Mouse (Mus musculus): ENCODE results near the gene Pcnx2. TPM values are rescaled to one million over a fixed set of nuclear protein-coding genes. Genes with fewer than 3 reads are reported as not detected.
A peak's percentile ranks its signal among the peaks of the same experiment; 100 is the strongest.

The Pcnx2 gene
- polyA plus RNA-seq, 1 experiment from 2014 or later = 0.41 TPM

DNA sequence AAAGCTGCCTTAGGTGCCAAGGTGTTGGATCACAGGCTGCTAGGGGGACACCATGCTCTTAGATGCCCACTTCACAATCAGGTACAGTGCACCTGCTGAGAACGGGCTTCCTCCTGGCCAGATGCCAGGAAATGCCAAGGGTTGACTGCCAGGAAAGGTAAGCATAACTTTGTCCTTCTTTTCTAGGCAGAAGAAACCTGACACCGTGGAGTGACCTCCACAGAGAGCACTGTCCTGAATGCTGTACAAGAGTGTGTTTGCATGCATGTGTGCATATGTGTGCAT, 24.9 kb downstream of the Pcnx2 start:
- Histone ChIP-seq H3K27ac (ENCODE audit: low read length) (no peak overlapping the region), H3K9me3 (replicated peaks; ENCODE audit: control insufficient read depth, low read length) (no peaks in the 10 kb centered on the region), H3K27me3 (ENCODE audit: control insufficient read depth, insufficient read depth, low read length) (no peaks in the 10 kb centered on the region; the same call in 1 of the 2 replicates), H3K9ac (ENCODE audit: low read length) (no peak overlapping the region), H3K4me2 (ENCODE audit: low read depth, low read length) (no peak overlapping the region), H3K4me1 (ENCODE audit: control insufficient read depth, insufficient read depth, low read length) (peaks cover 3% of the 10 kb centered on the region), H3K36me3 (ENCODE audit: control insufficient read depth, insufficient read depth, low read length) (no peaks in the 10 kb centered on the region), H3K4me3 (replicated peaks; ENCODE audit: low read length) (no peak overlapping the region)
- ATAC-seq (ENCODE audit: insufficient read depth, low FRiP score) = peak; percentile 12; the same call in 1 of the 2 replicates
- 55% methylated on average over 2 of the region's 2 CpGs for WGBS

DNA sequence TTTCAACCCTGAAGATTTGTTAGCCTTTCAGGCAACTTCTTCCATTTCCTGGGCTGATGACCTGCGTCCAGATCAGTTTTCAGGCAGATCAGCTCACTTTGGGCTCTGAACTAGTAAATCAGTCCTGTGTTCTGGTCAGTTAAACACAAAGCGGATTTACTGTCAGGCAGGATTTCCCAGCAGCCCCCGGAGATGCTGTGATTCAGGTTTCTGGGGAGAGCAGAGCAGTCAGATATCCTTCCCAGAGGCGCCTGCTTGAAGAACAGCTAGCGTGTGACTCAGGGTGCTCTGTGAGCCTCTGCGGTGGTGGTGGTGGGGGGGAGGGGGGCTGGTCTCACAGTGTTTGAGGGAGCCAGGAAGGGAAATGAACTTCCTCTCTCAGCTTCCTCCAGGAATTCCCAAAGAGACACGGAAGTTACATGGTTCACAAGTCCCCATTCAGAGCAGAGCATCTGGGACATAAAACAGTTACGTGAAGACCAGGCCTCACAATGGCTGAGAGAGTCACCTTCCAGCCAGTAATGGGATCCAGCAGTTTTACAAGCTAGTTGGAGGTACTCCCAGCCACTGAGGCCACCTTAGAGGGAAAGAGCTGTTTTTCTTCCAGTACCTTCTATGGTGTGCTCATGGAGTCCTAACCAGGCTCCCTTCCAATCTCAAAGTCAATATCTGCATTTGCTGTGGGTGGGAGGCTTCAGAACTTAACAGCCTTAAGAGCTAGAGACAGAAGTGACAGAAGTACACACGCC, 25.4 kb downstream of the Pcnx2 start:
- Histone ChIP-seq H3K27me3 (ENCODE audit: control insufficient read depth, insufficient read depth, low read length) (no peaks in the 10 kb centered on the region; the same call in 1 of the 2 replicates), H3K9me3 (replicated peaks; ENCODE audit: control insufficient read depth, low read length) (no peaks in the 10 kb centered on the region), H3K27ac (ENCODE audit: low read length) (0 out of 2 replicates have a peak overlapping the region, but pooled peaks have one; percentile 48), H3K4me1 (ENCODE audit: control insufficient read depth, insufficient read depth, low read length) (peaks cover 3% of the 10 kb centered on the region), H3K4me2 (ENCODE audit: low read depth, low read length) (no peak overlapping the region), H3K36me3 (ENCODE audit: control insufficient read depth, insufficient read depth, low read length) (no peaks in the 10 kb centered on the region), H3K4me3 (replicated peaks; ENCODE audit: low read length) (no peak overlapping the region), H3K9ac (ENCODE audit: low read length) (0 out of 2 replicates have a peak overlapping the region, but pooled peaks have one; percentile 18)
- WGBS = 52% methylated on average over 9 of the region's 9 CpGs
- ATAC-seq (ENCODE audit: insufficient read depth, low FRiP score) = peak; percentile 26; the same call in 1 of the 2 replicates

DNA sequence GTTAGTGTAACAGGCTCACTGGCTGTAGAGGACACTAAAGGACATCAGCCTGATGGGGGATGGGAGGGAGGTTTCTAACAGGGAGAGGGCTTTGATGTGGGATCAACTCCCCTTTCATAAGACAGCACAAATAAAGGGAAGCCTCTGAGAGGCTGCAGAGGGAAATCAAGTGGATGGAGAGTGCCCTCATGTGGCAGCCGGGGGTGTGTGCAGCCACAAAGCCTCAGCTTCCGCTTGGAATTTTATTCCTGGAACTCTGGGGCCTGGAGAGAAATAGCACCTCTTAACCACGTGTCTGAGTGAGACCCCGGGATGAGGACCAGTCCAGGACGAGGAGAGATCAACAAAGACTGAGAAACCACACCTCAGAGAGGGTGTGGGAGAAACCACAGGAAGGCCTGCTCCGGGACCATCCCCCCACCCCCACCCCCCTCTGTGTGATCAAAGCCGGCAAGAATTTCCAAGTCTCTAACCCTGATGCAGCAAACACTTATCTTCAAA, 27.2 kb downstream of the Pcnx2 start:
- Histone ChIP-seq H3K4me2 (ENCODE audit: low read depth, low read length) (peak overlapping the region; percentile 38), H3K9ac (ENCODE audit: low read length) (0 out of 2 replicates have a peak overlapping the region, but pooled peaks have one; percentile 37)
- 1% methylated on average over 7 of the region's 7 CpGs for WGBS

DNA sequence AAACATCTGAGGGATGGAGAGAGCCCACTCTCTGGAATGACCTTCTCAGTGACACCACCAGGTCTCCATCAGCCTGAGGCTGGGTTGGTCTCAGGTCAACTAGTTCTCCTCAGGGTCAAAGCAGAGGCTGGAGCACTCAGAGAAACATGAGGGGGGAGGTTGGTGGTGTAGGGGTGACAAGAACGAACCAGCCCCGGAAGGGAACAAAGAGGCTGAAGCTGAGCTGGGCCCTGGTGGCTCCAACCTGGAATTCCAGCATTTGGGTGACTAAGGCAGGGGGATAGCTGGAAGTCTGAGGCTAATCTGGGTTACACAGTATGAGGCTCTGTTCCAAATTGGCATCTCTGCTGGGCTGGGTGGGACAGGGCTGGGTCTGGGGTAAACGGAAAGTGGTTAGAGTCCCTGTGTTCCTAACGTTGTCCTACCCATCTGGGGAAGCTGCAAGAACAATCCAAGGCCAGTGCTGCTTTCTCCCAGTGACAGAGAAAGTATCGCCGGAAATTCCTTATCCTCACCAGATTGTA, 27.9 kb downstream of the Pcnx2 start:
- Histone ChIP-seq H3K4me3 (replicated peaks; ENCODE audit: low read length) (no peak overlapping the region), H3K27me3 (ENCODE audit: control insufficient read depth, insufficient read depth, low read length) (no peaks in the 10 kb centered on the region; the same call in 1 of the 2 replicates), H3K4me2 (ENCODE audit: low read depth, low read length) (no peak overlapping the region), H3K4me1 (ENCODE audit: control insufficient read depth, insufficient read depth, low read length) (peaks cover 3% of the 10 kb centered on the region), H3K36me3 (ENCODE audit: control insufficient read depth, insufficient read depth, low read length) (no peaks in the 10 kb centered on the region), H3K27ac (ENCODE audit: low read length) (no peak overlapping the region), H3K9me3 (replicated peaks; ENCODE audit: control insufficient read depth, low read length) (no peaks in the 10 kb centered on the region), H3K9ac (ENCODE audit: low read length) (no peak overlapping the region)
- no peak for ATAC-seq (ENCODE audit: insufficient read depth, low FRiP score)
- 28% methylated on average over 6 of the region's 6 CpGs for WGBS

More for the DNA sequence above, 27.2 kb downstream of the Pcnx2 start:
- H3K36me3 ChIP-seq (ENCODE audit: control insufficient read depth, insufficient read depth, low read length) = no peaks in the 10 kb centered on the region
- peak; percentile 59 for ATAC-seq (ENCODE audit: insufficient read depth, low FRiP score)
- H3K27ac ChIP-seq (ENCODE audit: low read length) = no peak overlapping the region
- no peak overlapping the region for H3K4me3 ChIP-seq (replicated peaks; ENCODE audit: low read length)
- H3K4me1 ChIP-seq (ENCODE audit: control insufficient read depth, insufficient read depth, low read length) = peaks cover 3% of the 10 kb centered on the region
- no peaks in the 10 kb centered on the region for H3K9me3 ChIP-seq (replicated peaks; ENCODE audit: control insufficient read depth, low read length)
- no peaks in the 10 kb centered on the region; the same call in 1 of the 2 replicates for H3K27me3 ChIP-seq (ENCODE audit: control insufficient read depth, insufficient read depth, low read length)

DNA sequence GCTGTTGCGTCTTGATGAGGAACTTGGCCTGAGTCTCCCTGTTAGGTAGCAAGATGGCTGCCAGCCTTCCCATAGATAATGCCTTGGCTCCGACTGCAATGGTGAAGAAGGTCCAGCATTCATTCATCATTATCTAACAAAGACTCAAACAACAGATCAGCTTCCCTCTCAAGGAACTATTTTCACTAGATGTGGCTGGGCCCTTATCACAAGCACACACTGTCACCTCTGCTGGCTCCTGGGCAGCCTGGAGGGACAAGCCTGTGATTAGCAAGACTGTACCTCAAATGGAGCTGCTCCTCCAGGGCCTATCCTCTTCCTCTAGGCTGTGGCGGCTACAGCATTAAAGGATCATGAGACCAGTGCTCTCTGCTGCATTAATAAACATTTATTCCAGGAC, 28.4 kb downstream of the Pcnx2 start:
- Histone ChIP-seq H3K9ac (ENCODE audit: low read length) (no peak overlapping the region), H3K4me1 (ENCODE audit: control insufficient read depth, insufficient read depth, low read length) (peaks cover 3% of the 10 kb centered on the region), H3K27me3 (ENCODE audit: control insufficient read depth, insufficient read depth, low read length) (no peaks in the 10 kb centered on the region; the same call in 1 of the 2 replicates), H3K27ac (ENCODE audit: low read length) (no peak overlapping the region), H3K9me3 (replicated peaks; ENCODE audit: control insufficient read depth, low read length) (no peaks in the 10 kb centered on the region), H3K36me3 (ENCODE audit: control insufficient read depth, insufficient read depth, low read length) (no peaks in the 10 kb centered on the region), H3K4me2 (ENCODE audit: low read depth, low read length) (no peak overlapping the region), H3K4me3 (replicated peaks; ENCODE audit: low read length) (no peak overlapping the region)
- no peak for ATAC-seq (ENCODE audit: insufficient read depth, low FRiP score)
- 76% methylated on average over 3 of the region's 3 CpGs for WGBS

DNA sequence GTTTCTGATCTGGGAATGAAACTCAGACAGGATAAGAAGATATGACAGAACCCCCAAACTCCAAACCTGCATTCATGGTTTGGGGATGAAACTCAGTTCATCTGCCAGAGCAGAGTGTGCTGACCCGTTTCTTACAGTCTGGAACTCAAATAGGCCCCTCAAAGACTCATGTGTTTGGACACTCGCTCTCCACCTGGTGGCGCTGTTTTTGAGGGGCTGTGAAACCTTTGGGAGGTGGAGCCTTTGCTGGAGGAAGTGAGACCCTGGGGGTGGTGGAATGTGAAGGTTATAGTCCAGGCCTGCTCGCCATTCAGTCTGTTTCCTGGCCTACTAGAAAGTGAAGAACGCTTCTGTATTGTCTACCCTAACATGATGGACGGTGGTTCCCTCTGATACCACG, 29.6 kb downstream of the Pcnx2 start:
- H3K27me3 ChIP-seq (ENCODE audit: control insufficient read depth, insufficient read depth, low read length) = no peaks in the 10 kb centered on the region
- H3K36me3 ChIP-seq (ENCODE audit: control insufficient read depth, insufficient read depth, low read length) = no peaks in the 10 kb centered on the region
- ATAC-seq (ENCODE audit: insufficient read depth, low FRiP score) = no peak
- WGBS = 56% methylated on average over 7 of the region's 7 CpGs
- H3K27ac ChIP-seq (ENCODE audit: low read length) = no peak overlapping the region
- peaks cover 3% of the 10 kb centered on the region for H3K4me1 ChIP-seq (ENCODE audit: control insufficient read depth, insufficient read depth, low read length)
- H3K9ac ChIP-seq (ENCODE audit: low read length) = no peak overlapping the region
- no peak overlapping the region for H3K4me3 ChIP-seq (replicated peaks; ENCODE audit: low read length)
- H3K4me2 ChIP-seq (ENCODE audit: low read depth, low read length) = no peak overlapping the region
- no peaks in the 10 kb centered on the region for H3K9me3 ChIP-seq (replicated peaks; ENCODE audit: control insufficient read depth, low read length)

DNA sequence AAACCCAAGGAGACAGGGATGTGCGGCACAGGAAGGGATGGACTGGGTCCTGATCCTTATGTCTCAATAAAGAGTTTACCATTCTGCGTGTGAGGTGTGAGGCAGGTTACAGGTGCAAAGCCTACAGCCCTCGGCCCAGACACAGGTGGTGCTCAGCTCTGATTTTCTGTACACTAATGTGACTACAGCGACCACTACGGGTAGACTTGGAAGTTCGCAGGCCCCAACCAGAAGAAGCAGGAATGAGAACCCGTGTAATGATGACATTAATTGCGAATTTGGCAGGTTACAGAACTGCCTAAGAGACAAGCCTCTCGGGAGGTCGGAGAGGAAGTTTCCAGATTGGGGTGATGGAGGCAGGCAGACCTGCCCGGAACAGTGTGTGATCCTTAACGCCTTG, 32.0 kb downstream of the Pcnx2 start:
- Histone ChIP-seq H3K9me3 (replicated peaks; ENCODE audit: control insufficient read depth, low read length) (no peaks in the 10 kb centered on the region), H3K4me2 (ENCODE audit: low read depth, low read length) (no peak overlapping the region), H3K9ac (ENCODE audit: low read length) (no peak overlapping the region), H3K27me3 (ENCODE audit: control insufficient read depth, insufficient read depth, low read length) (no peaks in the 10 kb centered on the region; the same call in 1 of the 2 replicates), H3K36me3 (ENCODE audit: control insufficient read depth, insufficient read depth, low read length) (no peaks in the 10 kb centered on the region), H3K4me1 (ENCODE audit: control insufficient read depth, insufficient read depth, low read length) (peaks cover 2% of the 10 kb centered on the region; the same call in 1 of the 2 replicates), H3K27ac (ENCODE audit: low read length) (no peak overlapping the region), H3K4me3 (replicated peaks; ENCODE audit: low read length) (no peak overlapping the region)
- WGBS = 68% methylated on average over 12 of the region's 12 CpGs
- ATAC-seq (ENCODE audit: insufficient read depth, low FRiP score) = no peak

DNA sequence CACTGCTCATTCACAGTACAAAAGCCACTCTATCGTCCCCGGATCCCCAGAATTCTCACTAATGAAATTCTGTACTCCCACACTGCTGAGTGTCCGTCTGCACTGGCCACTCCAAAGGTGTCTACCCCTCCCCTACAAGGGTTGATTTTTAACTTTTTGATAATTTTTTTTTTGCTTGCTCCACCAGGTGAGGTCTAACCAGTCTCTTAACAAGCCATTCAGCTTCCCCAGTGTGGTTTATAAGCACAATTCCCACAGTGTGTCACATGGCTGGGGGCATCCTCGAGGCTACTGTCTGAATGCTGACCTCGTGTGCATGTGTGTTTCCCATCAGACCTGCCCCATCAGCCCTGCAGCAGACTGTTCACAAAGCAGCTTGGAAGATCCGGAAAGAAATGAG, 40.9 kb downstream of the Pcnx2 start:
- Histone ChIP-seq H3K27ac (ENCODE audit: low read length) (no peak overlapping the region), H3K4me3 (replicated peaks; ENCODE audit: low read length) (no peak overlapping the region), H3K4me1 (ENCODE audit: control insufficient read depth, insufficient read depth, low read length) (no peaks in the 10 kb centered on the region), H3K27me3 (ENCODE audit: control insufficient read depth, insufficient read depth, low read length) (no peaks in the 10 kb centered on the region), H3K9me3 (replicated peaks; ENCODE audit: control insufficient read depth, low read length) (no peaks in the 10 kb centered on the region), H3K9ac (ENCODE audit: low read length) (no peak overlapping the region), H3K4me2 (ENCODE audit: low read depth, low read length) (no peak overlapping the region), H3K36me3 (ENCODE audit: control insufficient read depth, insufficient read depth, low read length) (no peaks in the 10 kb centered on the region)
- no peak for ATAC-seq (ENCODE audit: insufficient read depth, low FRiP score)
- WGBS = 58% methylated on average over 6 of the region's 6 CpGs

DNA sequence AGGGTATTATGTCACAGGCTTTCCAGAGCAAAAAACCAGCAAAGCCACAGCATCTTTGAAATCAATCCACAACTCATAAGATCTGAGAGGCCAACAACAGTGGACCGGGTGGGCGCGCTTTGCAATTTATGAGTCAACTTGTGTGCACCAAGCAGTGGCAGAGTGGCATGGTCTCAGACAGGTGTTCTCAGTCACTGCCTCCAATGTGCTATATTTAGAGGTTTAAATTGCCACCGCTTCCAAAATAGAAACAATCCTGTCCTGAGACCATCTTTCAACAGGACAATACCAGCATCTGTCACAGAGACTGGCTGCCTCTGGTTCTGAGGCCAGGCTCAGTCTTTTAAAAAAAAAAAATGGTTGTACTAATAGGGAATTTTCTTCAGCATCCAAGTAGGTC, 42.0 kb downstream of the Pcnx2 start:
- WGBS = 69% methylated on average over 4 of the region's 4 CpGs
- ATAC-seq (ENCODE audit: insufficient read depth, low FRiP score) = no peak
- H3K27me3 ChIP-seq (ENCODE audit: control insufficient read depth, insufficient read depth, low read length) = no peaks in the 10 kb centered on the region
- no peak overlapping the region for H3K27ac ChIP-seq (ENCODE audit: low read length)
- H3K4me1 ChIP-seq (ENCODE audit: control insufficient read depth, insufficient read depth, low read length) = no peaks in the 10 kb centered on the region
- H3K9me3 ChIP-seq (replicated peaks; ENCODE audit: control insufficient read depth, low read length) = no peaks in the 10 kb centered on the region
- no peaks in the 10 kb centered on the region for H3K36me3 ChIP-seq (ENCODE audit: control insufficient read depth, insufficient read depth, low read length)
- H3K4me3 ChIP-seq (replicated peaks; ENCODE audit: low read length) = no peak overlapping the region
- H3K9ac ChIP-seq (ENCODE audit: low read length) = no peak overlapping the region
- H3K4me2 ChIP-seq (ENCODE audit: low read depth, low read length) = no peak overlapping the region
